Mouse (Mus musculus): Measurements from ENCODE around the gene Ddx39. TPM values are rescaled to one million over a fixed set of nuclear protein-coding genes. Genes with fewer than 3 reads are reported as not detected.

Ddx39 gene
- polyA plus RNA-seq, 1 experiment from 2014 or later, result 116 TPM

DNA sequence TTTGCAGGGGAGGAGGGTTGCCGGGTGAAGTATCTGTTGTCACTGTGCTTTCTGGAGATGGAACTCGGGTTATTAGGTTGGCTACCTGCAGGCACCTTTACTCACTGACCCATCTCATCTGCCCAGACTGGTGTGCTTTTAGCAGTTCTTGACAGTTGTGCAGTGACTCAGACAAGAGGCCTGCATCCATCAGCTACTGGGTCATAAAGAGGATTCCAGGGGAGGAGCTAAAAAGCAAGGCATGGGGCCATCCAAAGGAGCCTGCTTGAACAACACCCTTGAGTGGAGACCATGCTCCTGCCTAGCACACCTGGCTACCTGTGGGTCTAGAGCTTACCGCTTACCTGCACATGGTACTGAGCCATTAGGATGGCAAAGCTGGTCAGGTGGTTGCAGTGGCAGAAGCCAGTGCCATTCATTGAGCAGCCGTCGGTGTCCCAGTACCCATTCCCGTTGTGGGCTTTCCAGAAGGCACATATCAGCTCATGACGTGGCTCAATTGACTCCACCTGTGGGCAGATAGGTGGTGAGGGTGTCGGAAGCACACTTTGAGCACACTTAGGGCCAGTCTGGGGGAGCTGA lies 10.6 kb downstream of the Ddx39 start:
- no peaks in the 10 kb centered on the region for H3K9me3 ChIP-seq
- no peaks in the 10 kb centered on the region for H3K4me1 ChIP-seq (replicated peaks)
- 0 out of 2 replicates have a peak, but pooled peaks cover 3% of the 10 kb centered on the region for H3K27me3 ChIP-seq
- no peak for ATAC-seq (ENCODE audit: low FRiP score)
- H3K9ac ChIP-seq, result no peak overlapping the region
- WGBS, result 96% methylated on average over 8 of the region's 8 CpGs
- H3K36me3 ChIP-seq, result peaks cover 56% of the 10 kb centered on the region
- no peak overlapping the region for H3K4me2 ChIP-seq
- no peak overlapping the region for H3K4me3 ChIP-seq
- no peak overlapping the region for H3K27ac ChIP-seq

GRCm38 (mm10) chr8:83729009-83729807 lies 14.2 kb downstream of the Ddx39 start:
- Histone ChIP-seq H3K27me3 (peaks cover 8% of the 10 kb centered on the region; the same call in 1 of the 2 replicates), H3K36me3 (peaks cover 20% of the 10 kb centered on the region), H3K4me2 (no peak overlapping the region), H3K4me1 (replicated peaks) (no peaks in the 10 kb centered on the region), H3K9me3 (no peaks in the 10 kb centered on the region), H3K9ac (no peak overlapping the region), H3K4me3 (no peak overlapping the region), H3K27ac (no peak overlapping the region)
- ATAC-seq (ENCODE audit: low FRiP score), result no peak
- 84% methylated on average over 11 of the region's 11 CpGs for WGBS

DNA sequence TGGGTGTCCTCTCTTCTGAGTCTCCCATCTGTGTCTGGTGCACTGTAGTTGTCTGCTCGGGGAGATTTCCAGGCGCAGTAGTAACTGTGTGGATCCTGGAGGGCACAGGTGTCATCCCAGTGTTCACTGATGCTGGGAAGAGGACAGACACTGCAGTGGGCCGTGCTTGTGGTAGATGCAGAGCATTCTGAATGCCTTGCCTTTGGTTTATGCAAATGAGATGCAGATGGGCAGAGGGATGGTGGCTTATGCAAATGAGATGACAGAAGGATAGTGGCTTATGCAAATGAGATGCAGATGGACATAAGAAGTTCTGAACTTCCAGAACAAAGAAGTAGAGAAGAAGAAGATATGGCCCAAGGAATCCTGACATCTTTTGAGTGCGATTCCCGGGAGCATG lies 16.9 kb downstream of the Ddx39 start:
- H3K9ac ChIP-seq, result no peak overlapping the region
- 66% methylated on average over 5 of the region's 5 CpGs for WGBS
- peaks cover 10% of the 10 kb centered on the region; the same call in 1 of the 2 replicates for H3K27me3 ChIP-seq
- no peak for ATAC-seq (ENCODE audit: low FRiP score)
- H3K9me3 ChIP-seq, result no peaks in the 10 kb centered on the region
- no peaks in the 10 kb centered on the region for H3K36me3 ChIP-seq
- H3K4me2 ChIP-seq, result no peak overlapping the region
- H3K4me3 ChIP-seq, result no peak overlapping the region
- H3K4me1 ChIP-seq (replicated peaks), result no peaks in the 10 kb centered on the region
- no peak overlapping the region for H3K27ac ChIP-seq

GRCm38 (mm10) chr8:83732919-83733318 lies 17.9 kb downstream of the Ddx39 start:
- Histone ChIP-seq H3K4me1 (replicated peaks) (peaks cover 7% of the 10 kb centered on the region; the same call in 1 of the 2 replicates), H3K9me3 (no peaks in the 10 kb centered on the region), H3K4me3 (no peak overlapping the region), H3K9ac (no peak overlapping the region), H3K27ac (no peak overlapping the region), H3K4me2 (no peak overlapping the region), H3K27me3 (peaks cover 12% of the 10 kb centered on the region; the same call in 1 of the 2 replicates), H3K36me3 (no peaks in the 10 kb centered on the region)
- no peak for ATAC-seq (ENCODE audit: low FRiP score)
- WGBS, result 85% methylated on average over 6 of the region's 6 CpGs

- Histone ChIP-seq H3K27me3 (peaks cover 44% of the 10 kb centered on the region), H3K27ac (no peak overlapping the region), H3K4me1 (replicated peaks) (peaks cover 25% of the 10 kb centered on the region), H3K4me2 (no peak overlapping the region), H3K9me3 (no peaks in the 10 kb centered on the region), H3K36me3 (no peaks in the 10 kb centered on the region), H3K9ac (no peak overlapping the region), H3K4me3 (no peak overlapping the region)
- 91% methylated on average over 4 of the region's 4 CpGs for WGBS
- ATAC-seq (ENCODE audit: low FRiP score), result no peak
These were observed 21.7 kb downstream of the Ddx39 start for GRCm38 (mm10) chr8:83736681-83737080.

GRCm38 (mm10) chr8:83737346-83737745 lies 22.4 kb downstream of the Ddx39 start:
- WGBS, result 83% methylated on average over 4 of the region's 4 CpGs
- Histone ChIP-seq H3K36me3 (no peaks in the 10 kb centered on the region), H3K4me3 (no peak overlapping the region), H3K4me1 (replicated peaks) (peaks cover 25% of the 10 kb centered on the region), H3K9ac (no peak overlapping the region), H3K27ac (no peak overlapping the region), H3K27me3 (peaks cover 51% of the 10 kb centered on the region), H3K4me2 (no peak overlapping the region), H3K9me3 (no peaks in the 10 kb centered on the region)
- ATAC-seq (ENCODE audit: low FRiP score), result no peak

GRCm38 (mm10) chr8:83737852-83738562 lies 23.0 kb downstream of the Ddx39 start:
- WGBS, result 61% methylated on average over 4 of the region's 4 CpGs
- Histone ChIP-seq H3K4me2 (peak overlapping the region; percentile 17; the same call in 1 of the 2 replicates), H3K9ac (no peak overlapping the region)

DNA sequence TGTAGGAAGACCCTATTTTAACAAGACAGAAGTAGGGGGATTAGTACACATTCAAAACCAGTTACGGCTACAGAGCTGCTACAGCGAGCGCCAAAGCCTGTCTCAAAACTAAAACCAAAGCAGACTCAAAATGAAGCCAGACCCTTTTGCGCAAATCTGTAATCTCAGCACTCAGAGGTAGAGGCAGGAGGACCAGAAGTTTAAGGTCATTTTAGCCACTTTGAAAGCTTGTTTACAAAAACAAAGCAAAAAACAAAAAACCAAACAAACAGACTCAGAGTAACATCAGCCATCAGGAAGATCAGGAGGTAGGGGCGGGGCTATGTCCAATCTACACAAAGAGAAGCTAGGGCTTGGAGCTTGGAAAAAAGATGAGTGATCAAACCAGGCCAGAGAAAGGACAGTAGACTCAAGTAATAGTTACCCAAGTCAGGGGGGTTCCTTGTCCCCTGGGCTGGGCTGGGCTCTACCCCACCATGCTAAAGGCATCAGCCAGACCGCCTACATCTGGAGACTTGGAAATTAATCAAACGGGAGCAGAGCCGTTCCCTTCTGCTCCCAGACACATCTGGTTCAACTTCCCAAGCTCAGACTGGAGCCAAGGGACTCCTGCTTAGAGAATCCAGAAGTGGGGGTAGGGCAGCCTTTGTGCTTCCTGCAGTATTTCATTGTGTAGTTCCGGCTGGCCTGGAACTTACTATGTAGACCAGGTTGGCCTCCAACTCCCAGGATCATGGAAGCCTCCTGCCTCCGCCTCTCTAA lies 24.2 kb downstream of the Ddx39 start:
- Histone ChIP-seq H3K27ac (no peak overlapping the region), H3K4me3 (peak overlapping the region; percentile 3; the same call in 1 of the 2 replicates), H3K4me2 (peak overlapping the region; percentile 15; the same call in 1 of the 2 replicates), H3K9me3 (no peaks in the 10 kb centered on the region), H3K27me3 (peaks cover 56% of the 10 kb centered on the region), H3K36me3 (no peaks in the 10 kb centered on the region), H3K9ac (no peak overlapping the region), H3K4me1 (replicated peaks) (peaks cover 25% of the 10 kb centered on the region)
- ATAC-seq (ENCODE audit: low FRiP score), result no peak
- 76% methylated on average over 10 of the region's 10 CpGs for WGBS

More at GRCm38 (mm10) chr8:83737852-83738562, 23.0 kb downstream of the Ddx39 start:
- H3K27ac ChIP-seq, result no peak overlapping the region
- no peak for ATAC-seq (ENCODE audit: low FRiP score)
- H3K4me1 ChIP-seq (replicated peaks), result peaks cover 25% of the 10 kb centered on the region
- H3K9me3 ChIP-seq, result no peaks in the 10 kb centered on the region
- H3K36me3 ChIP-seq, result no peaks in the 10 kb centered on the region
- H3K4me3 ChIP-seq, result no peak overlapping the region
- peaks cover 58% of the 10 kb centered on the region for H3K27me3 ChIP-seq

- no peak overlapping the region for H3K9ac ChIP-seq
These were observed 24.9 kb downstream of the Ddx39 start for GRCm38 (mm10) chr8:83739711-83740468.

GRCm38 (mm10) chr8:83740586-83740975 lies 25.6 kb downstream of the Ddx39 start:
- H3K9me3 ChIP-seq, result no peaks in the 10 kb centered on the region
- ATAC-seq (ENCODE audit: low FRiP score), result no peak; the same call in 1 of the 2 replicates
- H3K27me3 ChIP-seq, result peaks cover 57% of the 10 kb centered on the region
- 12% methylated on average over 3 of the region's 3 CpGs for WGBS
- peak overlapping the region; percentile 73 for H3K9ac ChIP-seq
- peak overlapping the region; percentile 47 for H3K4me3 ChIP-seq
- no peaks in the 10 kb centered on the region for H3K36me3 ChIP-seq
- H3K27ac ChIP-seq, result no peak overlapping the region
- H3K4me2 ChIP-seq, result peak overlapping the region; percentile 87
- peaks cover 25% of the 10 kb centered on the region for H3K4me1 ChIP-seq (replicated peaks)

More at GRCm38 (mm10) chr8:83739711-83740468, 24.9 kb downstream of the Ddx39 start:
- Histone ChIP-seq H3K4me3 (peak overlapping the region; percentile 47), H3K4me2 (peak overlapping the region; percentile 87), H3K27ac (no peak overlapping the region), H3K4me1 (replicated peaks) (peaks cover 25% of the 10 kb centered on the region), H3K36me3 (no peaks in the 10 kb centered on the region), H3K9me3 (no peaks in the 10 kb centered on the region), H3K27me3 (peaks cover 57% of the 10 kb centered on the region)
- 47% methylated on average over 8 of the region's 8 CpGs for WGBS
- no peak for ATAC-seq (ENCODE audit: low FRiP score)
